Mouse (Mus musculus) ES-E14 (cell line): ENCODE measurements around the gene Mad1l1. TPM values are rescaled to one million over a fixed set of nuclear protein-coding genes. Genes with fewer than 3 reads are reported as not detected.

Experiments
- DNase-seq: peaks from one replicate; pipeline ENCODE4 v3.0.0-alpha.2; 2013; ENCODE audit warnings: low read depth, low spot score
- H3K27ac ChIP-seq: 2 replicates; pipeline ENCODE4 v1.5.1; 2012; ENCODE audit warnings: low read depth, mild to moderate bottlenecking, low read length, moderate library complexity, mixed read lengths; ENCODE audit not compliant: poor library complexity, insufficient read depth, severe bottlenecking
- H3K36me3 ChIP-seq: 2 replicates; pipeline ENCODE4 v1.6.1; 2012; ENCODE audit warnings: mild to moderate bottlenecking, low read length, moderate library complexity, mixed read lengths; ENCODE audit not compliant: control insufficient read depth, poor library complexity, insufficient read depth, severe bottlenecking
- H3K4me1 ChIP-seq, 2 experiments: fragments of 150-350 bp in 1 of 2; sonication (generic) in 1 of 2; 2 replicates each; pipeline ENCODE4 v1.6.1; 2012; ENCODE audit warnings: low read length in 2 of 2, mild to moderate bottlenecking in 1 of 2, mixed read lengths in 1 of 2; ENCODE audit not compliant: control insufficient read depth in 2 of 2, insufficient read depth in 2 of 2, poor library complexity in 1 of 2
- H3K4me3 ChIP-seq, 2 experiments: fragments of 150-350 bp in 1 of 2; sonication (generic) in 1 of 2; 2 replicates each; pipeline ENCODE4 v1.5.1; 2012; ENCODE audit warnings: low read length in 2 of 2, low read depth in 1 of 2, mild to moderate bottlenecking in 1 of 2, mixed read lengths in 1 of 2; ENCODE audit not compliant: insufficient read depth in 1 of 2, poor library complexity in 1 of 2, severe bottlenecking in 1 of 2
- H3K9ac ChIP-seq: 2 replicates; pipeline ENCODE4 v1.6.1; 2012; ENCODE audit warnings: low read depth, mild to moderate bottlenecking, low read length, mixed read lengths; ENCODE audit not compliant: poor library complexity, insufficient read depth, severe bottlenecking
- H3K9me3 ChIP-seq: fragments of 150-350 bp; sonication (generic); 2 replicates; pipeline ENCODE4 v1.6.1; 2012; ENCODE audit warnings: low read depth, mild to moderate bottlenecking, low read length; ENCODE audit not compliant: control insufficient read depth, insufficient read depth
- CHD2 ChIP-seq: IDR thresholded peaks from 2 replicates; pipeline ENCODE4 v1.6.1; 2014; ENCODE audit warnings: mild to moderate bottlenecking, low read depth, low read length, inconsistent platforms
- HCFC1 ChIP-seq: IDR thresholded peaks from 2 replicates; pipeline ENCODE4 v1.6.1; 2012; ENCODE audit warnings: low read length, inconsistent platforms, borderline replicate concordance; ENCODE audit not compliant: insufficient read depth
- MAFK ChIP-seq: IDR thresholded peaks from 2 replicates; pipeline ENCODE4 v1.6.1; 2014; ENCODE audit warnings: mild to moderate bottlenecking, low read depth, low read length, inconsistent platforms; ENCODE audit not compliant: insufficient read depth
- ZC3H11A ChIP-seq: IDR thresholded peaks from 2 replicates; pipeline ENCODE4 v1.6.1; 2012; ENCODE audit warnings: low read depth, mild to moderate bottlenecking, inconsistent platforms, low read length, borderline replicate concordance
- ZNF384 ChIP-seq: IDR thresholded peaks from 2 replicates; pipeline ENCODE4 v1.6.1; 2012; ENCODE audit warnings: low read depth, low read length, inconsistent platforms
- in situ Hi-C, 2 experiments: fragments of 600-800 bp; cut with MboI; formaldehyde crosslinking; loops; one replicate each; pipeline ENCODE4 v1.15.1; 2025; ENCODE audit warnings: low sequenced_read_pairs in 2 of 2, inconsistent platforms in 1 of 2; ENCODE audit not compliant: unreplicated experiment in 2 of 2
- total RNA-seq: library from RNA; depleted of rRNA; stranded (reverse); fragments of 300-350 nt; gene quantifications from 2 replicates; pipeline ENCODE4 v1.2.3, GENCODE M21; 2012

The Mad1l1 gene
- total RNA-seq, 1 experiment: 47.2 TPM

GRCm38 (mm10) chr5:140185757-140186156, 135.6 kb downstream of the Mad1l1 start:
- H3K36me3 ChIP-seq: no peaks in the 10 kb centered on the region
- peaks cover 0 to 3% of the 10 kb centered on the region in 2 experiments; a peak in 1 of 4 replicates for H3K4me1 ChIP-seq
- H3K27ac ChIP-seq: no peak overlapping the region
- in situ Hi-C loops: no loop called here
- H3K9me3 ChIP-seq: no peaks in the 10 kb centered on the region
- no peak for DNase-seq
- no peak for TF ChIP-seq ZC3H11A
- no peak for TF ChIP-seq MAFK
- no peak for TF ChIP-seq ZNF384
- no peak for TF ChIP-seq HCFC1
- no peak for TF ChIP-seq CHD2
- H3K4me3 ChIP-seq: no peak overlapping the region
- H3K9ac ChIP-seq: no peak overlapping the region

- in situ Hi-C loops: no loop called here
These were observed 138.0 kb downstream of the Mad1l1 start for GRCm38 (mm10) chr5:140183387-140183786.

GRCm38 (mm10) chr5:140182351-140182750, 139.0 kb downstream of the Mad1l1 start:
- TF ChIP-seq ZNF384 (no peak), HCFC1 (no peak), MAFK (no peak), CHD2 (no peak)
- no peak for DNase-seq
- Histone ChIP-seq H3K4me1 (peaks cover 0 to 3% of the 10 kb centered on the region in 2 experiments; a peak in 1 of 4 replicates), H3K9me3 (no peaks in the 10 kb centered on the region), H3K9ac (no peak overlapping the region), H3K27ac (no peak overlapping the region), H3K4me3 (no peak overlapping the region), H3K36me3 (peaks cover 3% of the 10 kb centered on the region; the same call in 1 of the 2 replicates)
- in situ Hi-C loops: no loop called here

More at GRCm38 (mm10) chr5:140183387-140183786, 138.0 kb downstream of the Mad1l1 start:
- no peak for DNase-seq
- Histone ChIP-seq H3K27ac (no peak overlapping the region), H3K9ac (no peak overlapping the region), H3K36me3 (peaks cover 3% of the 10 kb centered on the region; the same call in 1 of the 2 replicates), H3K4me1 (peaks cover 0 to under 1% of the 10 kb centered on the region in 2 experiments; a peak in 1 of 4 replicates), H3K4me3 (no peak overlapping the region), H3K9me3 (no peaks in the 10 kb centered on the region)
- TF ChIP-seq HCFC1: no peak
- TF ChIP-seq ZC3H11A: no peak
- TF ChIP-seq MAFK: no peak
- no peak for TF ChIP-seq ZNF384
- TF ChIP-seq CHD2: no peak

- DNase-seq: no peak
- Histone ChIP-seq H3K9me3 (no peaks in the 10 kb centered on the region), H3K4me3 (no peak overlapping the region), H3K9ac (no peak overlapping the region), H3K27ac (no peak overlapping the region), H3K36me3 (peaks cover 3% of the 10 kb centered on the region; the same call in 1 of the 2 replicates), H3K4me1 (peaks cover 0 to 12% of the 10 kb centered on the region in 2 experiments; a peak in 2 of 4 replicates)
- TF ChIP-seq ZNF384 (no peak), CHD2 (no peak), ZC3H11A (no peak), MAFK (no peak), HCFC1 (no peak)
- in situ Hi-C loops: no loop called here
These were observed 141.3 kb downstream of the Mad1l1 start for GRCm38 (mm10) chr5:140180016-140180415.

- H3K27ac ChIP-seq: no peak overlapping the region
- H3K4me3 ChIP-seq: no peak overlapping the region
- H3K9me3 ChIP-seq: no peaks in the 10 kb centered on the region
- H3K36me3 ChIP-seq: peaks cover 3% of the 10 kb centered on the region; the same call in 1 of the 2 replicates
- no peak for TF ChIP-seq HCFC1
- TF ChIP-seq MAFK: no peak
- TF ChIP-seq ZC3H11A: no peak
- TF ChIP-seq ZNF384: no peak
- no peak for TF ChIP-seq CHD2
- in situ Hi-C loops: no loop called here
- DNase-seq: no peak
- peaks cover 0 to 24% of the 10 kb centered on the region in 2 experiments; a peak in 2 of 4 replicates for H3K4me1 ChIP-seq
- no peak overlapping the region for H3K9ac ChIP-seq
These were observed 143.2 kb downstream of the Mad1l1 start for GRCm38 (mm10) chr5:140178058-140178690.
